Mouse (Mus musculus) T-cell, adult 2 months (primary cell): Measurements from ENCODE around the gene Helb.
A peak's percentile ranks its signal among the peaks of the same experiment; 100 is the strongest.
"Not testable (repeated sequence)": the region's sequence is repeated elsewhere in the genome, so short reads cannot be mapped to it uniquely, and the experiment has no call there.

Experiments
- DNase-seq: peaks from one replicate; pipeline ENCODE4 v3.0.0; 2022; ENCODE audit warnings: low spot score

Gene Helb

DNA sequence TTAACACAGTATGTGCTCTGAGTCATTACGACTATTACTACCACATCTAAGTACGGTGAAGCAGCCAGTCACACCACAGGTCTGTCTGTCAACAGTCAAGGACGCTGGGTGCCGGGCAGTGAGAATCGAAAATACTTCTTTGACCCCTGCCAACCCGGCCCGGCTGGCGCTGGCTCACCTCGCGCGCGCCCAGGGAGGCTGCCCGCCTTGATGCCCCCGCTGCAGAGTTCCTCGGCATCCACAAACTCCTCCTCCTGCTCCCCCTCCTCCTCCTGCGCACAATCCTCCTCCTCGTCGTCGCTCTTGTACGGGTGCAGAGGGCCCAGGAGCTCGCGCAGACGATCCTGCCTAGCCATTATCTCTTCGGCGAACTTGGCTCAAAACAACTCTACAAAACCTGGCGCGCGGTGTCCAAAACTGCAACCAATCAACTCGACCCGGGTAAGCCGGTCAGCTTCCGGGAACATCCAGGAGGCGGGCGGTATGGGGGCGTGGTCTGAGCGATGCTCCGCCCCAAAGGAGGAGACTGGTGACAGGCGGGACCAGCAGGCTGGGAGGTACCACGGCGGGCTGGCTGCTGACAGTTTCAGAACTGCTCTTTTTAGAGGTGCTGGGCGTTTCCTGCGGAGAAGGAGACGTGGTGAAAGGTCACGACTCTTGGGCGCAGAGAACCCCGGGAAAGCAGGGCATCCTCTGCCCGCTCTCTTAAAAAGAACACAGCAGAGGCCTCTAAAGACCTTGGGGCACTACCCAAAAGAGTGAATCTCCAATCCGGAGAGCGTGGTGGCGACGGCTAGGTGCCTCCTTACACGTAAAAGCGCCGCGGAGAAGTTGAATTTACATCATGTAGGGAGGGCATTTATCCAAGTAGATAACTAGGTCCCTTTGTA, at the start of gene Helb:
Gene Helb (minus strand): TSS at position 481 of the 890 bp plus-strand sequence.
- peak; percentile 98 for DNase-seq

DNA sequence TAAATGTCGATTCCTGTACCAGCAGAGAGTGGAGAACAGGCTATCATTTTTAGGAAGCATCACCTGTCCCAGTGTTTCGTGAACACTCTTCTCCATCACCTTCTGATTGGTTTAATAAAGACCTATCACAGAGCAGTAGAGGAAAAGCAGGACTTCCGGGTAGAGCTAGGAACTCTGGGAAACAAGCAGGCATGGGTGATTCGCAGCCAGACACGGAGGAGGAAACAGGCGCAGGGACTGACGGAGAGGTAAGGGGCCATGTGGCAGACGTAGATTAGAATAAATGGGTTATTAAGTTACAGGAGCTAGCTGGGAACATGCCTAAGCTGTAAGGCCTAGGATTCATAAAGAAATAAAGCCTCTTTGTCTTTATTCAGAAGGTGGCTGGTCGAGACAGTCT, 47.7 kb upstream of the Helb start:
- no peak for DNase-seq

DNA sequence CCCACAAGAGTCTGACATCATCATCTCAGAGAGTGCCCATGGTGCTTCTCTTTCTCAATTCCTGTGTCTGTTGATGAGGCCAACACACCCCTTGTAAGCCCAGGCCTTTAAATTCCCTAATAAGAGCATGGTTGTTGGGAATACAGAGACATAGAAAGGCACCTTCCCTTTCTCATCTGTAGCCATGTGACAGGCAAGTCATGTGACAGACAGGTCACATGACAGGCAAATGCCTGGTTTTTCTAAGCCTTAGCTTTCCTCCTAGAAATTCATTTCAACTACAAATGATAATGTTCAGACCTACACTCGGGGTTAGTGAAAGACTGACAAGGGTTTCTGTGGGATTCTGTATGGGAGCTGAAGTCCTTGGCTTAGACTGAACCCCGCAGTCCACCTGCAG, 41.1 kb upstream of the Helb start:
- no peak for DNase-seq

DNA sequence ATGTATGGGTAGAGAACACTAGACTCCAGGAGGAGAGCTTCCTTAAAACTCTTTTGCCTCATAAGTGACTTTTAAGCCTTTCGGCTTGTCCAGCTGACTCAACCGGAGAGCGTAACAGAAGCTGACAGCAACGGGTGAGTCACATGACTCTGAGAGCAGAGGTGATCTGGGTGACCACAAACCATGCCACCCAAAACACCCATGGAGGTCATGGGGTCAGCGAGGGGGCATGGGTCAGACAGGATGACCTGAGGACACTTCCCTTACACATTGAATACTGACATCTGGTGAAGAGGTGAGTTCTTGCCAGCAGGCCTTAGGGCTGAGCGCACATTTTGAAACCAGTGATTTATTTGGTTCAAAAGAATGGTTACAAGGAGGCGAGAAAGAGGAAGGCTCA, 38.9 kb upstream of the Helb start:
- no peak for DNase-seq

DNA sequence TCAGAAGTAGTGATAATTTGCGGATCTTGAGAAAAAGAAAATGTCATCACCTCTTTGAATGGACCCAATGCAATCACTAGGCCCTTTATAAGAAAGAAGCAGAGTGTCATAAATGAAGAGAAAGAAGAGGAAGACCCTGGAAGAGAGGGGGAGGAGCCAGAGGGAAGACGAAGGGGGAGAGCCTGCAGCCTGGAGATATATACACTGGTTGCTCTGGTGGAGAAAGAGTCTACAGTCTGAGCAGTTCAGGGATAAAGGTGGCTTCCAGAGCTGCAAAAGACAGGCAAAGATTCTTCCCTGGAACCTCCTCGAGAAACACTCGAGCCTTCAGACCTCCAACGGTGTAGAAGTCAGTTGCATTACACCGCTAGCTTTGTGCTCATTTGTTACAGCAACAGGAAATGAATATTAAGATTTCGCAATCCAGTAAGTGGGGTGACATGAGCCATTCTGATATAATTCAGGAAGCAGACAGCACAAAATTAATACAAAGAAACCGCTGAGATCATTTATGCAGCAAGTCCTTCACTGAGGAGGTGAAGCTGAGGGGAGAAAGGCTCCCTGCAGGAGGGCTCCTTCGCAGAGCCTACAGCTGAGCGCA, 28.2 kb upstream of the Helb start:
- DNase-seq = no peak

DNA sequence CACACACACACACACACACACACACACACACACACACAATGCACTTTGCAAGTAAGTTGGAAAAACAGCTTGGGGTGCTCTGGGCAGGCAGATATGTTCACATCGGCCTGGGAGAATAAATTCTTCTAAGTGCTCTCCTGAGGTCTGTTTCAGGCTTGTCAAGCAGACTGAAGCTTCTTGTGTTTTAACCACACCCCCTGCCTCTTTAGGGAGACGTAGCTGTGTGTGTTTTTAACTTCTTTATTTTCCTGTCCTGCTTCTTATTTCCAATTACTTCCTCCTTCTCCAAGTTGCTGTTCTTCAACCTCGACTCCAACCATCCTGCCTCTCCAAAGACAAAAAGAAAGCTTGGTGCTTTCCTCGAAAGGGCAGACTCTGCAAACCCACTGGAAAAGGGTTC, 27.4 kb upstream of the Helb start:
- no peak for DNase-seq

DNA sequence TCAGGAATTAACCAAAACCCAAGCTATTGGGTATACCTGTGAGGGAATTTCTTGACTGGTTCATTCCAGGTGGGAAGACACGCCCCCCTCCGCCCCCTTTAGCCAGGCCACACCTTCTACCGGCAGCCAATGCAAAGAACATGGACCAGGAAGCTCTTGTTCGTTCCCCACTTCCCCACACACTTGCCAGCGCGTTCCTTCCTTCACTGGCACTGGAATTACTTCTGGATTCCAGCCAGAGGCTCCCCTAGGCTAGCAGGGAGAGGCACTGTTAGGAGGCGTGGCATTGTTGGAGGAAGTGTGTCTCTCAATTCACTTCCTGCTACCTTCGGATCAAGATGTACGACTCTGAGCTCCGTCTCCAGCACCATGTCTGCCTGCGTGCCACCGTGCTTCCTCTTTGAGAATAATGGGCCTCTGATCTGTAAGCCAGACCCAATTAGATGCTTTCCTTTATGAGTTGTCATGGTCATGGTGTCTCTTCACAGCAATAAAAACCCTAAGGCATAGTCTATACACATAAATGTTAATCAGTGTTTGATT, 23.3 kb upstream of the Helb start:
- no peak for DNase-seq

DNA sequence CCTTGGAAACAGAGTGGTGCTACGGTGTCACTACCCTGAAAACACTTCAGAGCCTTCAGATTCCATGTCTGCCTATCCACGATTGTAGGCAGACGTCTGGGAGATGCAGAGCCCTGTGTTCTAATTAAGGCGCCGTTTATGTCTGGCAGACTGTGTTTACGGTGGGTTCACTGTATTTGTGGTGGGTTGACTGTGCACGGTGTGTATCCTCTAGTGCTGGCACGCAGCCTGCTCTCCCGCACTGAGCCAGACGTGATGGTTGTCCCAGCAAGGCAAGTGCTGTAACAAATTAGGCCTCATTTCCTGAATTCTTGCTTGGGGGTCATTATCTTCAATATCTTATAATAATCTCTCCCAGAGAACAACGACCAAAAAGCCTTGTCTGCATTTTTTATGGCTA, 20.9 kb upstream of the Helb start:
- no peak for DNase-seq

DNA sequence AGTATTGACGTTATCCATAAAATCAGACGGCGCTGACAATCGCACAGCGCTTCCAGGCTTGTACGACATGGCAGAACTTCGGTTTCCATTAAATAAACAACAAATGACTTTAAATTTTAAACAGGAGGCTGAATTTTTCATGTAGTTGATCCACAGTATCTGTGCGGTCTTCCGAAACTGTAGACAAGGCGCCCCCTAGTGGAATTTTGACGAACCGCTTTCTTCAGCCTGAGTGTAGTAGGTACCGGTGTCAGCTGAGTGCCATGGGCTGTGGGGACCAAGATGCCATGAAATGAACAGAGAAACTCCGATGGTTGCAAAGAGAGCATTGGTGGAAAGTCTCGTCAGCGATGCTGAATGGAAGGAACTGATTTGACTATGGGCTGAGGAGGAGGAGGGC, 17.8 kb upstream of the Helb start:
- peak; percentile 26 for DNase-seq

DNA sequence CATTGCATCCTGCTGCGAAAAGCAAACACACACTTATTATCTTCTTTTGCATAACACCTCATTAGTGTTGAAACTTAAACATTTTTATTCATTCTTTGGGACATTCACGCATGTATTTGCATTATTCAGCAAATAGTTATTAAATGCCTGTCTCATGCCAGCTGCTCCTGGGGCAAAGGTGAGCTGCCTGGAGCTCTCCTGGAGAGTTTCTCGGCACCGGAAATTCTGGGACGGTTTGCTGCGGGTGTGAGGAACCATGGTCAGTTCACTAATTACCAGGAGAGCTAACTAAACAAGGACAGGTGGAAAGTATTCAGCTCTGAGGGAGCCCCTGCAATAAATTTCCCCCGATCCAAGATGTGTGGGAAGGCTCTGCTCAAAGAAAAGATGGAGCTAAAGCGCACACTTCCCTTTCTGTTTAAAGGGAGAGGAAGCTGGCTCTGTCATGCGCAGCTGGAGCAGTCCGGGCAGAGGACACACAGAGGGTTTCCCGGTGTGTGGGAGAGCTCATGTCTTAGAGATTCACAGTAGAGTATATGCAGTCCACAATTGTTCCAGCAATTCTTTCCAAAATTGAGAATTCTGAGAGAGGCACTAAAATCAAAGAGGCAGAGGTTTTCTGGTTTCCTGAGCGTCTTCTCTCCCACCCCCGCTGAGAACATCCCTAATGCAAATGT, 16.0 kb upstream of the Helb start:
- no peak for DNase-seq

DNA sequence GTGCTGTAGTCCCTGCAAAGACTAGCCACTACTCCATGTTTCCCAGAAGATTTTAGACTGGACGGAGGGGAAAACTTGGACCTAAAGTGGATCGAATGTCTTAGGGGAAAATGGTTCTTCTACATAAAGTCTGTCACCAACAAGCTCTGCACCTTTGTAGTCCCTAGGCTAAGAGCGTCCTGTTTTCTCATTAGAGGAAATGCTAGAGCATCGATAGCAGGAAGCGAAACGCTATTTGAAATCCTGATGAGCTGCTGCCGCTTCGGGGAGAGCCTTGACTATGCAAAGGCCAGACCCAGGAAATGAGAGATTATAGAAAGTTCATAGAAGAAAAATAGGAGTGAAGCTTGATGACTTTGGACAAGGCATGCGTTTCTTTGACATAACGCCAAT, 12.7 kb upstream of the Helb start:
- DNase-seq = no peak

DNA sequence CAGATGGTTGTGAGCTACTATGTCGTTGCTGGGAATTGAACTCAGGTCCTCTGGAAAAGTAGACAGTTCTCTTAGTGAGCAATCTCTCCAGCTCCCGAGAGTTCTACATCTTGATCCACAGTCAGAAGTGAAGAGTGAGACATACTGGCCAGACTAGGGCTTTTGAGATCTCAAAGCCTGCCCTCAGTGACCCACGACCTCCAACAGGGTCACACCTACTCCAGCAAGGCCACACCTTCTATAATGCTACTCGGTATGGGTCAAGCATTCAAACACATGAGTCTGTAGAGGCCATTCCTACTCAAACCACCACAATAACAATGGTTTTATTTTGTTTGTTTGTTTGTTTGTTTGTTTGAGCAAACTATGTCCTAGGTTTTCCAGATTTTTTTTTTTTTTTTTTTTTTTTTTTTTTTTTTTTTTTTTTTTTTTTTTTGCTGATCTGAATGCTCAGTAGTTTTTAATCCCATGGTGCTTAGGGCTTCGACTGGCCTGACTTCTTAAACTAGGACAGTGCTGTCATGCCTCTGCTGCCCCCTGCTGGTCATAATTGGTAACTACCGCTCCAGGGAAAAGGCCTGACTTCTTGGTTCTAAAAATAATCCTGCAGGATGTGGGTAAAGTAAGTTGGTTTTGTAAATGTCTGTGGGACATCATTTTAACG, 12.1 kb upstream of the Helb start:
- DNase-seq = peak; percentile 78

DNA sequence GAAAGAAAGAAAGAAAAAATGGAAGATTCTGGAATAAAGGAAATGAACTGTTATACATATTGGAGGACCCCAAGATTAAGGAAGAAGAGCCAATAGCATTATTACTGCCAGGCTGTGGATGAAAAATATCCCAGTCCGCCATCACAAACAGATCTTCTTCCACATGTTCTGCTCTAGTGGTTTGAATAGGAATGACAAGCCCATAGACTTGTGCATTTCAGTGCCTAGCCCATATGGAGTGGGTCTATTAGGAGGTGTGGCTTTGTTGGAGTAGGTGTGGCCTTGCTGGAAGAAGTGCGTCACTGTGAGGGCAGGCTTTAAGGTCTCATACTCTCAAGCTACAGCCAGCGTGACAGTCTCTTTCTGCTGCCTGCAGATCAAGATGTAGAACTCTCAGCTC, 10.9 kb upstream of the Helb start:
- DNase-seq = no peak

DNA sequence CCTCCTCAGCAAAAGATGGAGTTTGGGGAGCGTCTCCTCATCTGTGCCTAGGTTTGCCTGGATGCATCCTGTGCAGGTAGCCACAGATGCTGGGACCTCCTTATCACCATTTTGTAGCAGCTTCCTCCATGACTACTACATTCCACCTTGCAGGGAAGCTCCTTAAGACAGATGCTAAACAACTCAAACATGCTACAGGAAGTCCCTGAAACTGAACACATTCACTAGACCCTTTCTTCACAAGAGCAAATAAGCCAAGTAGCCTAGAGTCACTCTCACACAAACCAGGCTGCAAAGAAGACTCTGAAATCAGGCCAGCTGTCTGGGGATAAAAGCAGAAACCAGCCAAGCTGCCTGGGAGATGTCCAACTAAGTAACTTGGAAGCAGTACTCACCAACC, 2.5 kb upstream of the Helb start:
- no peak for DNase-seq

DNA sequence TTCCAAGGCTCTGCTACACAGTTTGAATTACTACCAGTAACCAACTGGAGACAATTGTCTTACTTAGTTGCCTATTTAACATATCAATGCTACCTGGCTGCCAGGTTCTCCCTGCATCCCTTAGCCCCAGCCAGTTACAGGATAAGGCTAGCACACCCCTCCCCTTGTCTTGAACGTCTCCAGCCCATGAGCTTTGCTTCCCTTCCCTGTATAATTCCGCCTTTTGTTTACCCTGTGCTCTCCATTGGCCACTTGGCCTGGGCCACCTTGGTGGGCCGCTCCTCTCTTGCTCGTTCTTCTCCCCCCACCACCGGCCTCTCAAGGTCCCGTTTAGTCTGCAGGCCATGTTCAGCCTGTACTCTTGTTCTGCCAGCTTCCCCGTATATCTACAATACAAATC, 1.7 kb upstream of the Helb start:
- no peak for DNase-seq

DNA sequence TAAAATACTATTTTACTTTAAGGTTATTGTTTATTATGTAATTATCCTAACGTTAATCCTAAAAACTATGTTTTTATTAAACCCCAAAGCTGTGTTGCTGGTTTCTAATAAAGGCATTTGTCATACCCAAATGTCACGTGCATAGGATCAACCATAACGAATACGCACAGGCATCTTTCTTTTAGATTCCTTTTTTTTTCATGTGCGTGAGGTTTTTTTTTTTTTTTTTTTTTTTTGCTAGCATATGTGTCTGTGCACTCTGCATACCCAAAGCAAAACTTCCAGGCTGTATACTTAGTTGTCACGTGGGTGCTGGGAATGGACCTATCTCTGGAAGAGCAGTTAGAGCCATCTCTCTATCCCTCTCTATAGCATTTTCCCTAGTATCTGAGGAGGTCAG, 1.2 kb upstream of the Helb start:
- DNase-seq = no peak

DNA sequence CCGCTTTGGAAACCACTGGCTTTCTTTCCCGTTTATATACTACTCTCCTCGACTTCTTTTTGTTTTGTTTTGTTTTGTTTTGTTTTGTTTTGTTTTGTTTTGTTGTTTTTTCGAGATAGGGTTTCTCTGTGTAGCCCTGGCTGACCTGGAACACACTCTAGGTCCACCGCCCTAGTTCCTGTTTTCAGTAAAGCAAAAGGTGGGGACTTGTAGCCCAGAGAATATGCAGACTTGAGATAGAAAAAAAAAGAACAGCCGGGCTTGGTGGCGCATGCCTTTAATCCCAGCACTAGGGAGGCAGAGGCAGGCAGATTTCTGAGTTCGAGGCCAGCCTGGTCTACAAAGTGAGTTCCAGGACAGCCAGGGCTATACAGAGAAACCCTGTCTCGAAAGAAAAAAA, 695 bp upstream of the Helb start:
- not testable (repeated sequence) for DNase-seq

DNA sequence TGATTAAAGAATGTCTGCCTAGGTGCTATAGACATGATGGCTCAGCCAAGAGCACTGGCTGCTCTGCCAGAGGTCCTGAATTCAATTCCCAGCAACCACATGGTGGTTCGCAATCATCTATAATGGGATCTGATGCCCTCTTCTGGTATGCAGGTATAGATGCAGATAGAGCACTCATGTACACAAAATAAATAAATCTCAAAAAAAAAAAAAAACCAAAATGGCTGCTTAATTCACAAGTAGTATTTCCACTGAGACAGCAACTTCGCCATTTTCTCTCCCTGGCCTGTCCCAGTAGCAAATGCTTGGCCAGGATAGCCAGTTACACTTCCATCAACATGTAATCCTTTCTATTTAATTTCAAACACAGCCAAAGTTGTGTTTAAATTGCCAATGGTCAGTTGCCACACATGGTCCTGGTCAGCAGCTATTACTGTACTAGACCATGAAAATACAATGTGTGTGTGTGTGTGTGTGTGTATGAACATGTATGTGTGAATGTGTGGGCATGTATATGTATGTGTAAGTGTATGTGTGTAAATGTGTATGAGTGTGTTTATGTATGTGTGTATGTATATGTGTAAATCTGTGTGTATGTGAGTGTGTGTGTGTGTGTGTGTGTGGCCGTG, 982 bp downstream of the Helb start:
- no peak for DNase-seq

DNA sequence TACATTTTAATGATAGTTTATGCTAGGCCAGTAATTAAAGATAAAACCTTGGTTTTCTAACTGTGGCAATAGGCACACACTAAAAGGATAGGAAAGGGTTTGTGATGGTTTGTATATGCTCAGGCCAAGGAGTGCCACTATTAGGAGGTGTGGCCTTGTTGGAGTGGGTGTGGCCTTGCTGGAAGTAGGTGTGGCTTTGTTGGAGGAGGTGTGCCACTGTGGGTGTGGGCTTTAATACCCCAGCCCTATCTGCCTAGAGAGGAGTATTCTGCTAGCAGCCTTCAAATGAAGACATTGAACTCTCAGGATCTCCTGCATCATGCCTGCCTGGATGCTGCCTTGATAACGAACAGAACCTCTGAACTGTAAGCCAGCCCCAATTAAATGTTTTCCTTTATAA, 12.0 kb downstream of the Helb start:
- no peak for DNase-seq

DNA sequence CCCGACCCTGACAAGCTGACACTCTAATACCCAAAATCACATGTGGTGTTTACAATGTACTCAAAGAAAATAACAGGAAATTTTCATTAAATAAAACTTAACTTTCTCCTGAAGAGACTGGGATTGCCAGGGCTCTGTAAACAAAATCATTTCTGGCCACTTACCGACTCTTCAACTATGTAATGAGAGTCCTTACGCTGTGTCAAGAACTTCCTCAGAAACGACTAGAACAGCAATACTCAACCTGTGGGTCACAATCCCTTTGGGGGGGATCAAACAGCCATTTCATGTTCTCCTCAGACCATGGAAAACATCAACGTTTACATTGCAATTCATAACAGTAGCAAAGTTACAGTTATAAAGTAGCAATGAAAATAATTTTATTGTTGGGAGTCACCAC, 15.2 kb downstream of the Helb start:
- no peak for DNase-seq

DNA sequence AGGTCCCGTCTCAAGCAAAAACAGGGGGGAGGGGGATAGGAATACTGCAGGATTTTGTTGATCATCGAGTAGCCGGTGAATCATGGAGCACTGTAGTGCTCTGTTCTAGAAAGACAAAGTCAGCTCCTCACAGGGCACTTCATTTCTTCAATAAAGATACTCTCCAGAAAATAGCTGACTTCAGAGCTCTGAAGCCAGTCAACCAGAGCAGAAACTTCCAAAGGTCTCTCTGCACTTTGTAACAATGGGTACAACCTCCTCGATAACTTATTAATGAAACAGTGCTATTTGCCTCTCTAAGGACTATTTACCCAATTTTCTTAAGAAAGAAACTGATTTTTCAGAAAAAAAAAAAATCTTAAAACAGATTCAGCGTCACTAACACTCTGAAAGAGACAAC, 17.1 kb downstream of the Helb start:
- no peak for DNase-seq

DNA sequence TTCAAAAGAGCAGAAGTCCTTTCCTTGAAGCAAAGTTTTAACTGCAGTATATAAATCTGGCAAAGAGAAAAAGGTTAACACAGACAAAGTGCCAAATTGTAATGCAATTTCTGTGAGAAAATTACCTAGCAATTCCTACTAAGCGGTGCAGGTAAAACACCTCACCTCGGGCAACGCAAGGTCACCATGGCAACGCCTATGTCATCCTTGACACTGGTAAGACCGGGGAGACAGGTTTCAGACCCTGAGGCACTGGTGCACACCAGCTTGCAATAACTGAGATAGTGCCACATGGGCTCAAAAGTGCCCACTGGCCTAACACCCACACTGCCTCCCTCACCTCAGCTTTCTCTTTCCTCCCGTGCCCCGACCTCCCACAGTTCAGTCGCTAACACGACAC, 17.7 kb downstream of the Helb start:
- DNase-seq = no peak
